Mouse (Mus musculus) heart, postnatal 10 days (tissue): ENCODE results near the gene Ly6g6f. TPM values are rescaled to one million over a fixed set of nuclear protein-coding genes. Genes with fewer than 3 reads are reported as not detected.
"Not testable (repeated sequence)": the region's sequence is repeated elsewhere in the genome, so short reads cannot be mapped to it uniquely, and the experiment has no call there.

ENCODE experiments used
- DNase-seq, 2 experiments: peaks; one replicate each; pipeline ENCODE4 v3.0.0; 2021
- intact Hi-C: fragments of 180-260 bp; cut with DNase I; formaldehyde crosslinking; loops from one replicate; pipeline ENCODE4 v1.15.1; 2025
- total RNA-seq, 2 experiments: library from RNA; stranded (reverse); gene quantifications; 2 replicates each; pipeline ENCODE4 v1.2.3; 2021

Ly6g6f gene
- total RNA-seq, 2 experiments from 2014 or later: not detected

DNA sequence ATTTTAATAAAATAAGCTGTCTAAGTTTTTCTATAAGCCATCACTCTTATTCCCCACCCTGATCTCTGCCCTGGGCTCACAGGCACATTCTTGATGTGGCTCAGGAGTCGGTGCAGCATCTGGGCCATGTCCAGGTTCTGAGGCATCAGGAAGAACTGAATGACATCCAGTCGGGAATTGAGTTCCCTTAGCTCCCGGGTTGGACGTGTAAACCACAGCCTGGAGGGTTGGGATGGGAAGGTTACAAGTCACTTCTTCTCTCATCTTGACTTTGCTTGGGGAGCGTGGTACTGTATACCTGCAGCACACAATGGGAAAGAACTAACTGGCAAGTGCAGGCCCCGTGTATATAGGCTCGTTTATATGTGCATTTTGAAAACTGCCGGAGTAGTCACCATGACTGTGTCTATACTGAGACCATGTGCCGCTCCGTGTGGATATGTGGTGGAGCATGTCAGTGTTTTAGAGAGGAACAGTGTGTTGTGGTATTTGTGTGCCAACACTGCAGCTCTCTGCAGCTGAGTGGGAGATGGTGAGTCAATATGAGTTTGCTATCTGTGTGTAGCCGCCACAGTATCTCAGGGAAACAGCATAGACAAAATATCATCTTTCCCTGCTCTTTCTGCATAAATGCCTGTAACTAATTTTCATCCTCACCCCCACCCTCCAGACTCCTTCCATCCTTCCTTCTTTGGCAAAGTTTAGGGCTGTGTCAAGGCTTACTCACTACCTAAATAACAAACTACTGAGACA lies 46.1 kb downstream of the Ly6g6f start:
- DNase-seq: no peak
- intact Hi-C loops: no loop called here

DNA sequence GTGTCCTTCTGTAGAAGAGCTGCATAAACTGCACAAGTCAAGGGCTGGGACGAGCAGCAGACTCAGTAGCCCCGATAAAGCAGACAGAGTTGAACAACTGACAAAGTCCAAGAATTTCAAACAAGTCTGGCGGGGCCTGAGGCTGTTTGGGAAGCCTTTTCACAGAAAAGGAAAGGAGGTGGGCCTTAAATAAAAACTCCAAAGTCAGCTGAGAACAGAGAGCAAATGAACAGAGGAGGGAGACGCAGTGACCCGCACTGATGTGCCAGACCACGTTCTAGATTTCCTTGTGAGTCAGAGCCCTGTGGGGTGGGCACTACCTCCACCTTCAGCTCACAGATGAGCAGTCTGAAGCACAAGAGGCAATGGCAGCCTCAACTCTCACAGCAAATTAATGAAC lies 50.5 kb downstream of the Ly6g6f start:
- intact Hi-C loops: no loop called here
- no peak for DNase-seq

DNA sequence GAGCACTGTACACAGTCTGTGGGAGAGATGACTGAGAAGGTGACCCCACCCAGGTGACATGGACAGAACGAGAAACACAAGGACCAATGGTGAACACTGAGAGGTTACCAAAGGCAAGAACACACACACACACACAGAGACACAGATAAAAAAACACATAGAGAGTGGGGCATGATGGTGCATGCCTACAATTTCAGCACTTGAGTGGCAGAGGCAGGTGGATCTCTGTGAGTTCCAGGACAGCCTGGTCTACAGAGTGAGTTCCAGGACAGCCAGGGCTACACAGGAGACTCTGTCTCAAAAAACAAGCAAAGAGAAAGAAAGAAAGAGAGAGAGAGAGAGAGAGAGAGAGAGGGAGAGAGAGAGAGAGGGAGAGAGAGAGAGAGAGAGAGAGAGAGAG lies 51.7 kb downstream of the Ly6g6f start:
- DNase-seq, intact Hi-C loops: not testable (repeated sequence)

DNA sequence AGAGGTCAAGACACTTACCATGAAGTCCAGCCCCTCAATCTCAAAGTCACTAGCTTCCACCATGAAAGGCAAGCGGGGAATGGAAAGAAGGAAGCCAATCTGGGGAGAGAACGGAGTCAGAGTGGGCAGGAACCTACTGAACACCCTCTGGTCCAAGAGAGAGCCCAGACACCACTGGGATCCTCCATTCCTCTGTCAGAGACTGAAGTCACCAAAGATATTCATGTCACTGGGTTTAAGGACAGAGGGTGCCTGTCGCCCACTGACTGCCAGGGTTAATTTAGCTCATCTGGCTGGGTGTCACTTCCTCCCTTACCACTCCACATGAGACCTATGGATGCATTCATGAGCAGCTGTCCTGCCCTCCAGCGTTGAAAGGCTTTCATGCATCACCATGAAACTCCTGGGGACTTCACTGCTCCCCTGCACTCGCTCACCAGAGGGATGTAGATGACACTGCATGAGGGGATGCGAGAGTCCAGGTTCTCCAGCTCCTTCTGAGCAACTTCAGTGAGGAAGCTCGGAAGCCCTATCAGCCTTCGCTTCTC lies 53.0 kb downstream of the Ly6g6f start:
- intact Hi-C loops: no loop called here
- no peak for DNase-seq

DNA sequence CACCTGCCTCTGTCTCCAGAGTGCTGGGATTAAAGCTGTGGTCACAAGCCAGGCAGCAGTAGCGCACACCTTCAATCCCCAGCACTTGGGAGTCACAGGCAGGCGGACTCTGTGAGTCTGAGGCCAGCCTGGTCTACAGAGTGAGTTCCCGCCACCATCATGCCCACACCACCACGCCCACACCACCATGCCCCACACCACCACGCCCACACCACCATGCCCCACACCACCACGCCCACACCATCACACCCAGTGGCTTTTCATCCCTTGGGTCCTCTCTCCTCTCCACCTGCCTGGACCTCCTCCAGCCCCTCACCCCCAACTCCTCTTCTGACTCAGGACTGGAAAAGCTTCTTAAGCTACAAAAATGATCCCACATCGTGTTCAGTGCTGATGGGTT lies 53.5 kb downstream of the Ly6g6f start:
- no peak for DNase-seq
- intact Hi-C loops: no loop called here

DNA sequence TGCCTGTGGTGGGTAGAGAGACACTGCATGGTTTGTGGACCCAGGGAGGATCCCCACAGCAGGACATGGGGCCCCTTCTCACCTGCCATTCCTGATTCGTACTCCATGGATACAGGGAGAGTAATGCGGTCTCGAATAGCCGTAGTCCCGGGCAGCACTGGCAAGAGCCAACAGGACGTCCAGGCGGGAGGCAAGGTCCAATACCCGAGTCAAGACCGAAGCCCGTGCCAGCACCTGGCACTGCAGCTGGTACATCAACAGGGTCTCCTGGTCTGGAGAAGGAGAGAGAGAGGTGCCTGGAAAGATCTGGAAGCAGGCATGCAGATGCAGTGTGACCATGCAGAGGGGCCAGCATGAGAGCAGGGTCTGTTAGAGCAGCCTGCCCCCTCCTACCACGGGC lies 54.1 kb downstream of the Ly6g6f start:
- no peak for DNase-seq
- intact Hi-C loops: no loop called here

Other genes with a start within 250 kb of the Ly6g6f start
- gene Stk19, start 248.7 kb downstream of the Ly6g6f start, total RNA-seq: 10 to 100 TPM; 12.5 to 13.5 TPM
- gene Dxo, start 248.6 kb downstream of the Ly6g6f start, total RNA-seq: 10 to 100 TPM; 16.9 to 20.5 TPM
- 10 to 100 TPM; 27.6 to 29.3 TPM for gene Skiv2l, start 235.4 kb downstream of the Ly6g6f start, total RNA-seq
- 10 to 100 TPM; 21.0 to 21.3 TPM for gene Nelfe, start 235.2 kb downstream of the Ly6g6f start, total RNA-seq
- 1 to 10 TPM; 3.5 to 7.0 TPM for gene Cfb, start 223.1 kb downstream of the Ly6g6f start, total RNA-seq
- 1 to 10 TPM; 5.5 to 9.3 TPM for gene Zbtb12, start 206.1 kb downstream of the Ly6g6f start, total RNA-seq
- gene Gm20547, start 203.6 kb downstream of the Ly6g6f start, total RNA-seq: not detected
- 1 to 10 TPM; 3.1 to 5.6 TPM for gene C2, start 187.3 kb downstream of the Ly6g6f start, total RNA-seq
- 10 to 100 TPM; 52.4 to 58.2 TPM for gene Ehmt2, start 187.1 kb downstream of the Ly6g6f start, total RNA-seq
- gene Slc44a4, start 171.1 kb downstream of the Ly6g6f start, total RNA-seq: not detected
- gene Neu1, start 154.4 kb downstream of the Ly6g6f start, total RNA-seq: 10 to 100 TPM; 12.2 to 12.6 TPM
- 1 to 10 TPM; 3.9 to 4.5 TPM for gene Hspa1b, start 126.4 kb downstream of the Ly6g6f start, total RNA-seq
- gene Gm20481, start 115.7 kb downstream of the Ly6g6f start, total RNA-seq: not detected
- 1 to 10 TPM; 2.6 TPM for gene Hspa1a, start 113.5 kb downstream of the Ly6g6f start, total RNA-seq
- gene Hspa1l, start 112.9 kb downstream of the Ly6g6f start, total RNA-seq: 1 to 10 TPM; 4.0 to 4.1 TPM
- gene Lsm2, start 103.7 kb downstream of the Ly6g6f start, total RNA-seq: 10 to 100 TPM; 28.8 to 31.7 TPM
- 10 to 100 TPM; 34.5 to 35.6 TPM for gene Vars, start 84.6 kb downstream of the Ly6g6f start, total RNA-seq
- 1 to 10 TPM; 3.3 to 3.8 TPM for gene Vwa7, start 69.0 kb downstream of the Ly6g6f start, total RNA-seq
- under 1 TPM in 1 of 2 experiments, not detected in 1; 0.38 TPM for gene Sapcd1, start 57.6 kb downstream of the Ly6g6f start, total RNA-seq
- 1 to 10 TPM; 2.0 TPM for gene Msh5, start 38.9 kb downstream of the Ly6g6f start, total RNA-seq
- gene Clic1, start 35.6 kb downstream of the Ly6g6f start, total RNA-seq: 100 to 1,000 TPM; 115 to 118 TPM
- gene Ddah2, start 26.6 kb downstream of the Ly6g6f start, total RNA-seq: 10 to 100 TPM; 84.5 to 86.1 TPM
- not detected for gene Ly6g6c, start 20.2 kb downstream of the Ly6g6f start, total RNA-seq
- gene Mpig6b, start 19.4 kb downstream of the Ly6g6f start, total RNA-seq: under 1 TPM; 0.55 to 0.77 TPM
- gene Ly6g6e, start 8.7 kb downstream of the Ly6g6f start, total RNA-seq: under 1 TPM; 0.24 to 0.37 TPM
- 1 to 10 TPM; 1.1 to 1.2 TPM for gene Ly6g6d, start 7.5 kb downstream of the Ly6g6f start, total RNA-seq
- gene Abhd16a, start 3.7 kb upstream of the Ly6g6f start, total RNA-seq: 10 to 100 TPM; 51.0 to 55.7 TPM
- not detected for gene Ly6g5c, start 22.7 kb upstream of the Ly6g6f start, total RNA-seq
- gene Ly6g5b, start 29.8 kb upstream of the Ly6g6f start, total RNA-seq: under 1 TPM in 1 of 2 experiments, not detected in 1; 0.67 TPM
- gene Gpank1, start 35.8 kb upstream of the Ly6g6f start, total RNA-seq: 1 to 10 TPM; 6.6 to 8.3 TPM
- gene Csnk2b, start 36.4 kb upstream of the Ly6g6f start, total RNA-seq: 100 to 1,000 TPM; 183 to 187 TPM
- 10 to 100 TPM; 28.5 to 32.4 TPM for gene D17H6S53E, start 40.8 kb upstream of the Ly6g6f start, total RNA-seq
- gene Apom, start 46.4 kb upstream of the Ly6g6f start, total RNA-seq: not detected
- 100 to 1,000 TPM; 285 to 291 TPM for gene Bag6, start 49.6 kb upstream of the Ly6g6f start, total RNA-seq
- gene Prrc2a, start 79.3 kb upstream of the Ly6g6f start, total RNA-seq: 100 to 1,000 TPM; 195 to 211 TPM
- gene Aif1, start 90.5 kb upstream of the Ly6g6f start, total RNA-seq: 1 to 10 TPM; 2.9 to 4.6 TPM
- 1 to 10 TPM; 2.8 to 4.5 TPM for gene Lst1, start 102.8 kb upstream of the Ly6g6f start, total RNA-seq
- gene Ltb, start 108.8 kb upstream of the Ly6g6f start, total RNA-seq: 1 to 10 TPM in 1 of 2 experiments, under 1 TPM in 1; 0.94 to 1.2 TPM
- under 1 TPM; 0.72 to 0.87 TPM for gene Tnf, start 116.4 kb upstream of the Ly6g6f start, total RNA-seq
- under 1 TPM in 1 of 2 experiments, not detected in 1; 0.17 TPM for gene Lta, start 119.7 kb upstream of the Ly6g6f start, total RNA-seq
- gene Gm16181, start 135.2 kb upstream of the Ly6g6f start, total RNA-seq: under 1 TPM in 1 of 2 experiments, not detected in 1; 0.84 TPM
- gene Atp6v1g2, start 148.1 kb upstream of the Ly6g6f start, total RNA-seq: 1 to 10 TPM; 4.9 to 5.7 TPM
- gene Nfkbil1, start 150.2 kb upstream of the Ly6g6f start, total RNA-seq: 10 to 100 TPM in 1 of 2 experiments, 1 to 10 TPM in 1; 10.0 to 12.2 TPM
- 100 to 1,000 TPM; 163 to 169 TPM for gene Ddx39b, start 156.1 kb upstream of the Ly6g6f start, total RNA-seq
- gene H2-D1, start 177.1 kb upstream of the Ly6g6f start, total RNA-seq: 10 to 100 TPM; 67.7 to 69.9 TPM
- gene H2-Q1, start 234.8 kb upstream of the Ly6g6f start, total RNA-seq: 1 to 10 TPM in 1 of 2 experiments, under 1 TPM in 1; 0.55 to 1.1 TPM